37 mouse cellular contexts compared by ENCODE assay signal in the genomic region with DNA sequence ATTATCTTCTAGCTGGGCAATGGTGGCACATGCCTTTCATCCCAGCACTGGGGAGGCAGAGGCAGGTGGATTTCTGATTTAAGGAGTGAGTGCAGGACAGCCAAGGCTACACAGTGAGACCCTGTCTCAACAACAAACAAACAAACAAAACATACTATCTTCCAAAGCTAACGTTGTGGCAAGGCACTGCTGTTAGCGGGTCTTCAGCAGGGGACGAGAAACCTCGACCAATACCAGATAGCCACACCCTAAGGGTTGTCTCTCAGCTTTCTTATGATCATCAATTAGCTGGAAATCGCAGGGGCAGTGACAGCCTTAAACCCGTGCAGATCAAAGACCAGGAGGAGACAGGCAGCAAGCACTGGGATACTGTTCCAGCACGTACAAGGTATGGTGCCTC. TPM values are rescaled to one million over a fixed set of nuclear protein-coding genes. Genes with fewer than 3 reads are reported as not detected.
"Had no signal": no experiment of that assay in that cellular context is flagged by ENCODE, and none has a peak within 500 bp of the region (broad histone marks: within the 10 kb centered on the region; RNA-seq: fewer than 3 reads in every experiment).

A gene (plus strand): TSS at position 301 of the 400 bp plus-strand sequence.

- ATAC-seq: liver, embryonic 12.5 days; liver, postnatal 0 days; lung, postnatal 0 days; midbrain, embryonic 13.5 days; midbrain, embryonic 15.5 days; midbrain, embryonic 16.5 days had no signal

- H3K9me3 ChIP-seq: limb, embryonic 10.5 days; limb, embryonic 13.5 days; limb, embryonic 15.5 days; liver, embryonic 12.5 days; liver, embryonic 13.5 days; liver, embryonic 15.5 days; lung, embryonic 15.5 days; midbrain, embryonic 12.5 days; midbrain, embryonic 13.5 days; midbrain, embryonic 15.5 days had no signal

- H3K36me3 ChIP-seq: limb, embryonic 10.5 days; limb, embryonic 12.5 days; limb, embryonic 13.5 days; limb, embryonic 15.5 days; liver, embryonic 12.5 days; liver, embryonic 13.5 days; liver, embryonic 15.5 days; lung, embryonic 15.5 days; midbrain, embryonic 10.5 days; midbrain, embryonic 12.5 days; midbrain, embryonic 13.5 days; midbrain, embryonic 15.5 days had no signal

- H3K9ac ChIP-seq: limb, embryonic 12.5 days; limb, embryonic 13.5 days; limb, embryonic 15.5 days; liver, embryonic 12.5 days; liver, embryonic 13.5 days; liver, embryonic 14.5 days; liver, embryonic 15.5 days; liver, postnatal 0 days; lung, embryonic 14.5 days; lung, embryonic 15.5 days; midbrain, embryonic 12.5 days; midbrain, embryonic 13.5 days; midbrain, embryonic 15.5 days had no signal

- DNase-seq: left cerebral cortex, postnatal 4 days; liver; liver, embryonic 13.5 days; liver, postnatal 0 days; lung, adult 18-20 months; lung, adult 2 months; lung, embryonic 14.5 days; lung, postnatal 14 days; lung, postnatal 36 days; lung, postnatal 4 days; midbrain, embryonic 14.5 days had no signal

- H3K4me1 ChIP-seq: liver, embryonic 12.5 days; liver, embryonic 13.5 days; liver, embryonic 15.5 days; lung, embryonic 15.5 days; midbrain, embryonic 10.5 days; midbrain, embryonic 12.5 days; midbrain, embryonic 13.5 days; midbrain, embryonic 15.5 days had no signal

- H3K4me3 ChIP-seq: left cerebral cortex, adult 2 months; limb, embryonic 10.5 days; limb, embryonic 12.5 days; limb, embryonic 13.5 days; limb, embryonic 15.5 days; liver, embryonic 12.5 days; liver, embryonic 13.5 days; liver, embryonic 15.5 days; lung, embryonic 15.5 days; megakaryocyte, embryonic 14.5 days; midbrain, embryonic 10.5 days; midbrain, embryonic 12.5 days; midbrain, embryonic 13.5 days; midbrain, embryonic 15.5 days; myocyte had no signal

- H3K27me3 ChIP-seq: limb, embryonic 15.5 days; liver, embryonic 13.5 days; liver, embryonic 15.5 days; lung, embryonic 15.5 days; midbrain, embryonic 12.5 days; midbrain, embryonic 13.5 days; midbrain, embryonic 15.5 days had no signal

- H3K4me2 ChIP-seq: limb, embryonic 12.5 days; limb, embryonic 13.5 days; limb, embryonic 15.5 days; liver, embryonic 11.5 days; liver, embryonic 12.5 days; liver, embryonic 13.5 days; liver, embryonic 15.5 days; lung, embryonic 14.5 days; lung, embryonic 15.5 days; midbrain, embryonic 11.5 days; midbrain, embryonic 12.5 days; midbrain, embryonic 13.5 days; midbrain, embryonic 15.5 days had no signal

- H3K27ac ChIP-seq: left cerebral cortex, adult 2 months; limb, embryonic 10.5 days; limb, embryonic 12.5 days; limb, embryonic 13.5 days; limb, embryonic 15.5 days; liver, embryonic 12.5 days; liver, embryonic 13.5 days; liver, embryonic 14.5 days; liver, embryonic 15.5 days; lung, embryonic 15.5 days; macrophage; midbrain, embryonic 10.5 days; midbrain, embryonic 12.5 days; midbrain, embryonic 13.5 days; midbrain, embryonic 15.5 days had no signal

RNA-seq across cellular contexts. Expression of the gene that starts here (rescaled TPM):
- polyA plus RNA-seq: limb, embryonic 10.5 days; limb, embryonic 11.5 days; limb, embryonic 12.5 days; limb, embryonic 13.5 days; limb, embryonic 14.5 days; limb, embryonic 15.5 days; liver, adult 2 months; liver, embryonic 11.5 days; liver, embryonic 12.5 days; liver, embryonic 13.5 days; liver, embryonic 14.5 days; liver, embryonic 15.5 days; liver, embryonic 16.5 days; liver, postnatal 0 days; lung, adult 2 months; lung, embryonic 14.5 days; lung, embryonic 15.5 days; lung, embryonic 16.5 days; lung, postnatal 0 days; macrophage; midbrain, embryonic 10.5 days; midbrain, embryonic 11.5 days; midbrain, embryonic 12.5 days; midbrain, embryonic 13.5 days; midbrain, embryonic 14.5 days; midbrain, embryonic 15.5 days; midbrain, embryonic 16.5 days; midbrain, postnatal 0 days; myocyte had no signal
